Mouse (Mus musculus): ENCODE data around the gene Ccdc92.

Ccdc92 gene

DNA sequence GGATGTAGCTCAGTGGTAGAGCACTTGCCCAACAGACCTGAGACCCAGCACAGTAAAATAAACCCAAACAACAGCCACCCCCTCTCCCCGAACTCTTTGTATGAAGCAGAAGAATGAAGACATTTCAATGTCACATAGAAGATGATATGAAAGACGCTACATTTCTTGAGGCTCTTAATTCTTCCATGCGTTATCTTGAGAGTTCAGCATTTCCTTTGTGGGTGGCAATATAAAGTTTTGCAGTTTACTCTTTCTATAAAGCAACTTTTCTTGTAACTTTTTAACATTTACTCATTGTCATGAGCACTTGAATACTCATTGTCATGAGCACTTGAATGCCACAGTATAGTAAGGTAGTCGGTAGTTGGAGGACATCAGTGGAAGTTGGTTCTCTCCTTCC is 8.0 kb downstream of the Ccdc92 start:
- DNase-seq (ENCODE audit: low spot score in 2 of 2) = no peak

DNA sequence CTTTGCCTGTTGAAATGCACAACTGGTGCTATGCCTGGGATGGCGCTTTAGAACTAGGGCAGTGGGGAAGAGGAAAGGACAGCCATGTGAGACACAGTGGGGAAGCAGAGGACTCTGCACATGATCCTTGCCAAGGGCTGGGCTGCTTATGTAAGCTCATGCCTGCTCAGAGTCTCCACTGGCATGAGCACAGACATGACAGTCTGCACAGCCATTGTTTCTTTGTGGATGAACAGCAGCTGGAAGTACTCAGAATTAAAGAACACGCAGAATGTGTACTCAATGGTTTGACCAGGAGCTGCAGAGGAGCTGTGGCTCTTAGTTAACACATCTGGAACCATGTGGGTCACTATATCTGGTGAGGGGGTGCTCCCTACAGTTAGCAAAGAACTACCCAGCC is 9.1 kb downstream of the Ccdc92 start:
- DNase-seq (ENCODE audit: low spot score in 2 of 2) = no peak

DNA sequence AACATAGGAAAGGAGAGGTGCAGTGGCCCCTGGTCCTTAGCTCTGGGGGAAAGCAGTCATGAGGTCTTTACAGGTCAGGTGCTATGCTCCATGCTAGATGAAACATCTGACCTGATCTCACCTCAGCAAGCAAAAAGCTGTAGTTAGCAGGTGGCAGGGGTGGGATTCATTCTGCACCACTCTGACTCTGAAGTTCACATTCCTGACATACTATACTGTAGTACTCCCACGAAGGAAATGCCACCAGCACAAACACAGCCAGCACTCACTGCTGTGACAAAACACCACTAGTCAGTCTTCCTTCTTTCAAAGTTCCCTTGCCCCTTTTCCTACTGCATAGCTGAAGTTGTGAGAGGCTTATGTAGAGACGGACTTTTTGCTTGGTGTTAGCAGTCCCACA is 9.9 kb downstream of the Ccdc92 start:
- no peak for DNase-seq (ENCODE audit: low spot score in 2 of 2)

DNA sequence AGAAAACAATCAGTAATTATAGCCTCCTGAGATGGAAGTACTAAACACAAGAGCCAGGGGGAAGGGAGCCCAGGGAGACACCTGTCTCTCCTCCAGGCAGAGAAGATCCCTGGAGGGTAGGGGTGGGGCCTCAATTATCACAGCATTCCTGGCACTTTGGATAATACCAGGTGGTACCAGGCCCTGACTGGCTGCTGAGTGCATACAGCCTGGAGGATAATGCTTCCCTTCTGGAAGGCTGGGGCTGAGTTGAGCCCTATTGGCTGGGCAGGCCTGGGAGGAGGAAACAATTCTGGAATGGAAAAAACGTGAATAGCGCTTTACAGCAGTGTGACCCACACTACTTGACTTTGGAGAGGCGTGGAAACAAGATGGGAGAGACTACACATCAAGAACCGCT is 10.7 kb downstream of the Ccdc92 start:
- no peak for DNase-seq (ENCODE audit: low spot score in 2 of 2)

DNA sequence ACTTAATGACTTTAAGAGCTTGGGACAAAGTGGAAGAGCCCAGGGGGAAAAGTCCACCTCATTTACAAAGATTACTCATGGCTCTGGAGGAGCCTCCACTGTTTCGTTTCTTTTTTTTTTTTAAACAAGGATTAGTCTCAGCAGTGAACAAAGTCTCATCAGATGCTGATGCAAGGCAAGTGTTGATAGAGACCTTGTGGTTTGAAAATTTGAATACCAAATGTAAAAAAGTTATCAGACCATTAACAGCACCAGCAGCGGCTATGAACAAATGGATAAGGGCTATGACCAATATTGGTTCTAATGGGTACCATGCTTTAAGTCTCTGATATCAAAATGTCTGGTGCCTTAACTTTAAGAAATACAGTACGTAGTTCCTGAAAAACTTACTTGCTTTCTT is 13.2 kb downstream of the Ccdc92 start:
- DNase-seq (ENCODE audit: low spot score in 2 of 2) = no peak

DNA sequence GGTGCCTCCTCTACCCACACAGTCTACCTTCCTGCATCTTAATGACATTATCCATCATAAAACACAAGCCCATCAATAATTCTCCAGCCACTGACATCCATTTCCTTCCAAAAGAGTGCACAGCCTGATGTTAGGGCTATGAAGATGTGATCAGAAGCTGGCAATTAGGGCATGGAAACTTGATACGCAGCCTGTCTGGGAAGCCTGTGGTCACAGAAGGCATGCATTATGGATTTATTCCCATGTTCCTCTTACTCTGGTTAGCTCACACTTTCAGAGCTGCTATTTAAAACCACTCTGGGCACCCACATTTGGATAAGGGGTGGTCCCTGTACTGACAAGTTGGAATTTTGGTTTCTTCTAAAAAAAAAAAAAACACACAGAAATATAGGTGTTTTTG is 15.2 kb downstream of the Ccdc92 start:
- DNase-seq (ENCODE audit: low spot score in 2 of 2) = no peak

DNA sequence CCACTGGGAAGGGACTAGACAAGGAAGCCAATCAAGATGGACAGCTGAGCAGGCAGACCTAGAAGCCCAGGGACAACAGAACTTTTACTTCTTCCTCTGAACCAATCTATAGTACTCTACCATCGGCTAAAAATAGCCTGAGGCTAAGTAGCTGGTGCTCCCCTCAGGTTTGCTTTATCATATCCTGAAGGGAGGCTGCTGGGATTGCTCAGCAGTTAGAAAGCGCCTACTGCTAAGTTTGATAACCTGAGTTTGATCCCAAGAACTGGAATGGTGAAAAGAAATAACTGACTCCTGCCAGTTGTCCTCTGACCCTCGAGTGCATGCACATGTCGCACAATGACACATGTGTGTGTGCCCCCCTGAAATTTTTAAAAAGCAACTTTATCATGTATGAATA is 17.3 kb downstream of the Ccdc92 start:
- DNase-seq (ENCODE audit: low spot score in 2 of 2) = no peak

DNA sequence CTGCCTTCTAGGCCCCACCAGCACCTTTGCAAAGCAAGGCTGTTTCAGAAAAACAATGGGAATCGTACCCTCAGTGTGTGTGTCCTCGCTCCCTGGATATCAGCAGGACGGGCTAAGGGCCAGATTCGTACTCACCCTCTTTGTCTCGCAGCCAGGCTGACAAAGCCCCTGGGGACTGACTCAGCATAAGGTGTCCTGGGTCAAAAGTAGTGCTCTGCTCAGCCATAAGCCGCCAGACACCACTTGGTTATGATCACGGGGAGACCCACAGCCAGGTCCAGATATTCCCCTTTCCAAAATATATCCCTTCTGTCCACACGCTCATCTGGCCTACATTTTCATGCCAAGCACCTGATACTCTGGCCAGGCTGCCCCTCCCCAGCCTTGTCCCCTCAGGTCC is 18.8 kb downstream of the Ccdc92 start:
- DNase-seq (ENCODE audit: low spot score in 2 of 2) = no peak

DNA sequence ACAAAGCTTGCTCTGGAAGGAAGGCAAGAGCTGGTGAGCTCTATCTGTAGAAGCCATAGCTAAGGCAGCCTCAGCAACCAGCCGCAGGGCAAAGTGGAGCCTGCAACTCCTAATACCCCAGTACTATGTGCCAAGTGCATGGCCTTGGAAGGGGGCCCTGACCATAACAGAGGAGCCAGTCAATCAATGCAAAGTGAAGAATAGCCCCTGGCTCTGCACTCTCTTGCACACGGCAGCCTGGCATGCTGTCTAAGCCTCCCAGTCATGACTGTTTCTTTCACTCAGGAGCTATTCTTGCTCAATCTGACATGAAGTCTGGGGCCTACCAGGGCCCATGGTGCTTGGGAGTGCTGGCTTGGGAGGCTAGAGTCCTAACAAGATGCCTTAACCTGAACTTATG is 21.6 kb downstream of the Ccdc92 start:
- DNase-seq (ENCODE audit: low spot score in 2 of 2) = no peak

DNA sequence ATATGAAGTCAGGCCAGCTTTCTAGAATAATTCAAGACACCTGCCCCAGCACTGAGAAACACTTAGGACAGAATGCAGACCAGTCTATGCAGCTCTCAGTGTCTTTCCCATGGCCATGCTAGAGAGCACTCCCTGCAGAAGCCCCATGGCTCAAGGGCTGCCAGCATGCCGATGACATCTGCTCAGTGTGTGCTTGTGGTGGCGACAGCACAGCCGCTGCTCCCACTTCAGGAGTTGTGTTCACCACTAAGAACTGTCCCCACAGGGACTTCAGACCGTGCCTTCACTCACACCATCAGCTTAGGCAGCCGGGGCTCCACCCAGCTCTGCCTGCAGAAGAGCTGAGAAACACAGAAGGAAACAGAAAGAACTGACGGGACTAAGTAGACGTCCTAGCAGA is 22.0 kb downstream of the Ccdc92 start:
- DNase-seq (ENCODE audit: low spot score in 2 of 2) = no peak

DNA sequence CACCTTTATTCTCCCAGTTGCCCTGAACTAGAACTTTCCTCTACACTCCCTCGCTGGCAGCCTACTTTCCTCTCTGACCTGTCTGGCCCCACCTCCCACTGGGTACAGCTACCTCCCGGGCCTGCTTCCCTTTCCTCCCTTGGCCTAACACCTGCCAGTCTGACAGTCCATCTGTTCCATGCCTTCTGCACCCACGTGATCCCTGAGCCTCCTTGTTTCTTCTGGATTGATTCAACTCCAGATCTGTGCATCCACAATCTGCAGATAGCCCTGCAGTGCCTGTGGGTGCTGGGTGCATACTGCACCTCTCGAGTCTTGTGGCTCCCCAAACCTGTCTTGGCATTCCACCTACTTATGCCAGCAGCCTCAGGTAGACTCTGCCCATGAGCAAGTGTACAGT is 25.6 kb downstream of the Ccdc92 start:
- no peak for DNase-seq (ENCODE audit: low spot score in 2 of 2)

DNA sequence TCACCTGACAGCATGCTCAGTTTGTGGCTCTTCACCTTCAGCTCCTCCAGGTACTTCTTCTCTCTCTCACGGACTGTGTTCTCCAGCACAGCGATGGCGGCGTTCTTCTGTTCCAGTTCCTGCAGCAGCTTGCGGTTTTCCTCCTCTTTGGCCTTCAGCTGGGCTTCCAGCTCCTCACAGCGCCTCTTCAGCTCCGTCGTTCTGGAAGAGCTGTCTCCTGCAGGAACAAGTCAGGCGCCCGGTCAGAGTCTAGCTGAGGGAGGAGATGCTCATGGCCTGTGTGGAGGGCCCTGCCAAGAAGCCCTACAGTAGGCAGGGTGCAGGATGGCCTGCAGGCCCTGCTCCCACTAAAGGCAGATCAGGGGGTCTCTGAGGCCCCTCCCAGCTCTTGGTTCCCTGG is 26.1 kb downstream of the Ccdc92 start:
- no peak for DNase-seq (ENCODE audit: low spot score in 2 of 2)

DNA sequence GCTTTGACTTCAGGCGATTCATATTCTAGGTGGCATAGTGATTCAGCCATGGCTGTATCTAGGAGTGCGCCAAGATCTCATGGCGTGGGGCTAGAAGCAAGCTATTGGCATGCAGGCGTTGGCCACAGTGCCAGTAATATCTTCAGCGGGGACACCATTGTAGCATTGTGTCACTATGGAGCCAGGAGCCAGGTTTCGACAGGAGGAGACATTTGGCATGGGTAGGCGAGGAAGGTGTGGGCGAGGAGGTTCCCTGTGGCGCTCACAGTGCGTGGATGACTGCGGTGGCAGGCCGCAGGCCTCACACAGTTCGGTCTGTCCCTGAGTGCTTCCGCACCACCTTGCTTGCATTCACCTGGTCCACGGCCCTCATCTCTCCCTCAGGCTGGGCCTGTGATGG is 27.0 kb downstream of the Ccdc92 start:
- DNase-seq (ENCODE audit: low spot score in 2 of 2) = no peak

DNA sequence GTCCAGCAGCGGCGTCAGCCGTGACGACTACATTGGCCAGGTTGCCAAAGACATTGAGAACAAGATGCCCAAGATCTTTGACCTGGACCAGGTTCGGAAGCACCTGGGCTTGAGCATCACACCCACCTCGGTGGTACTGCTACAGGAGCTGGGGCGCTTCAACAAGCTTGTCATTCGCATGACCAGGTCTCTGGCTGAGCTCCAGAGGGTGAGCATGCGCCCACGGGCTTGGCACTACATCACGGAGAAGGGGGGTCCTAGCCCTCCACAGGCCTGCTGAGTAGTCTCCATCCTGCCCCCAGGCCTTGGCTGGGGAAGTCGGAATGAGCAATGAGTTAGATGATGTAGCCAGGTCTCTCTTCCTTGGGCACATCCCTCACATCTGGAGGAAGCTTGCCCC is 31.9 kb downstream of the Ccdc92 start:
- DNase-seq (ENCODE audit: low spot score in 2 of 2) = no peak

DNA sequence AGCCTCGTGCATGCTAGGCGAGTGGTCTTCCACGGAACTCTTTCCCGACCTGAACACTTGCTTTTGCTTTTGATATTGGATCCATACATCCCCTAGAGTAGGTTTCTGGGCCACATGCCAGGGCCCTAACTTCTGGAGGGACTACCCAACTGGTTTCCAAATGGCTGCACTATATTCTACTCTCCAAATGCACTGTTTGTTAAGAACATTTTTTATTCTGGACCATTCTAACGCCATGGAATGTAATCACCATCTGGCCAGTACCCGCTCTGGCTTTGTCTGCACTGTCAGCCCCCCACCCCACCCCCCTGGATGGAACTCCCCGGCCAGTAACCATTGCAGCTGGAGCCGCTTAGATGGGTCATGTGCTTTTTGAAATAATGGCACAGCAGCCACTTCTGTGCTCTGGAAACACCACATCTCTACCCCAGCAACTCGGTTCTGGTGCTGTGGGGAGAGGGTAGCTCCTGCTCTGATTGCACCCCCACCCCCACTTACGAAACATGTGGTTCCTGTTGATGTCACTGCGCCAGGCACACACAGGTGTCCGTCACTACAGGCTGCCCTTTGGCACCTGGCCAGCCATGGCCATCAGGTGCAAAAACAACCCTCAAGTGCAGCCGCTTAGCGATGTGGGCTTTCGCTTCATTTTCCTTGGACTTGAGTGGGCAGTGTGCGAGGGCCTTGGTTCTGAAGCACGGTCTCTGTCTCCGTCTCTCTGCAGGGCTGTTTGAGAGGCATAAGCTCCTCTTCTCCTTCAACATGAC is 39.9 kb downstream of the Ccdc92 start:
- DNase-seq (ENCODE audit: low spot score in 2 of 2) = no peak

DNA sequence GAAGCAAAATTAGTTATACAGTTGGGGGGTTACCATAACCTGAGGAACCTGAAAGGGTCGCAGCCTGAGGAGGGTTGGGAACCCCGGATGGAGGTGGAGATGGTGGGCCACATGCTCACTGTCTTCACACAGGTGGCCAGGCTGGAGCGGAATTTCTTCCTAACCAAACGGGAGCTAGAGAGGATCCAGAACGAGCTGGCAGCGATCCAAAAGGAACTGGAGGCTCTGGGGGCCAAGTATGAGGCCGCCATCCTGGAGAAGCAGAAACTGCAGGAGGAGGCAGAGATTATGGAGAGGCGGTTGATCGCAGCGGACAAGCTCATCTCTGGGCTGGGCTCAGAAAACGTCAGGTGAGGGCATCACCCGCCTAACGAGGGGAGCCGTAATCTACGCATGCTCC is 45.2 kb downstream of the Ccdc92 start:
- DNase-seq (ENCODE audit: low spot score in 2 of 2) = no peak

DNA sequence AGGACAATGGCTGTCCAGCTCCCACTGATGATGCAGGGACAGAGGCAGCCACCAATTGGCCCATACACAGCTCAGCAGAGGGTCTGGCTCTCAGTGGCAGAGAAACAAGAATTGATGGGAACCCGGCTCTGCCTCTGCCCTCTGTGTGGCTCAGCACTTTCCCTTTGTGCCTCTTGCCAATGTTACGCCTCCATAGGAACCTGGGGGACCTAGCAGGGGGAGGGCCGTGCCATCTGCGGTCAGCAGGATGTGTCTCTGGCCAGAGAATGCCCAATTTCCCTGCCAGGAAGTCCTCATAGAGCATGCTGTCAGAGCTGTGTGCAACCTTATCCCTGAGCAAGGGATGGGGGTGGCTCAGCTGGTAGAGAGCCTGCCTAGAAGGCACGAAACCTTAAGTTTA is 47.4 kb downstream of the Ccdc92 start:
- no peak for DNase-seq (ENCODE audit: low spot score in 2 of 2)

DNA sequence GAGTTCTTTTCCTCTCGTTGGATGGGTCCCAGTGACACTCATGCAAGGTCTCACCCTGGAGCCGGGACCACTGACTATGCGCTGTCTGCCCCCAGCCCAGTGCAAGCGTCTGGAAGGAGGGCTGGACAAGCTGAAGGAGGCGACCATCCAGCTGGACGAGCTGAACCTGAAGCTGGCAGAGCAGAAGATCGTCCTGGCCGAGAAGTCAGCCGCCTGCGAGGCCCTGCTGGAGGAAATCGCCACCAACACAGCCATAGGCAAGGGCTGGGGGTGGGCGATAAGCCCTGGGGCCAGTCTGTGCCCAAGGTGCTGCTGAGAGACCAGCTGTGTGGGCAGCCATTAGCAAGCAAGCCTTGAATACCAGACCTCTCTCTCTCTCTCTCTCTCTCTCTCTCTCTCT is 49.8 kb downstream of the Ccdc92 start:
- no peak for DNase-seq (ENCODE audit: low spot score in 2 of 2)

DNA sequence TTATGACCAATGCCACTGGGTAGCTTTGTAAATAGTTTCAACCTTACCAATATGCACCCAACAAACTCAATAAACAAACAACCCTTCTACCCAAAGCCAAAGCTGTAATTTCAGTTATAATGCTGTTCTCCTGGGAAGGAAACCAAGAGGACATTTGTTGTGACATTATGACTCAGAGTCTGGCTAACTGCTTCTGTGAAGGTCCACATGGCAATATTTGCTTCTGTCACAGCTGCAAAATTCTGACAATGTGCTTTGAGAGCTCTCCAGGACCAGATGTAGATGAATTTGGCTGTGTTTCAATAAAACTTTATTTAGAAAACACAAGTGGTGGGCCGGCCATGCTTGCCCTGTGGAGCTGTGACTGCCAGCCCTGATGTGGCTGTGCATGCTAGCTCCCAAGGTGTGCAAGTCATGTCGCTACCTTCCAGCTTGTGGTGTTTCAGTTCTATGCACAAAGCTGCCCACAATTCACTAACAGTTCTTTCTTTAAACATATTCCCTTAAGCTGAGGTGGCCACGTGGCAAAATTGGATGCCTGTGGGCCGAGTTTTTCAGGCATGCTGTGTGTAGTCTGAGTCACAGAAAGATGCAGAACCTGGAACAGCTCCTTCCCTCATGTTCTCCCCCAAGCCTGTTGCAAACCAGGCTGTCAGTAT is 52.4 kb downstream of the Ccdc92 start:
- peak; percentile 24 to 29 for DNase-seq (ENCODE audit: low spot score in 2 of 2)

DNA sequence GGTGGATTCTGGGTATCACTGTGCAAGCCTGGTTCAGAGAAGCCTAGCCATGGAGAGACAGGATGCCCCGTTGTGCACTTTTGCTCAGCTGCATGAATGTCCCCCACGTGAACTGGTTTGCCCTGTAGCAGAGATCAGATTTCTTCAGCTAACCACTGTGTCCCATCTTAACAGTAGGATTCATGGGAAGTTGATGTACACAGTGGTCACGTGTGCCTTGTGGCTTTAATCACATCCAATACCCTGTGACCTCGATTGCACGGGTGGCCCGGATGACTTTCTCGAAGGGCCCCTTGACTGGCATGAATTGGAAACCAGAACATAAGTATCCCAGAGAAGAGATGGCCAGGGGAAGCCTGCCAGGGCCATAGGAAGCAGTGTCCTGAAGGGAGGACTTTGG is 70.1 kb downstream of the Ccdc92 start:
- DNase-seq (ENCODE audit: low spot score in 2 of 2) = no peak

DNA sequence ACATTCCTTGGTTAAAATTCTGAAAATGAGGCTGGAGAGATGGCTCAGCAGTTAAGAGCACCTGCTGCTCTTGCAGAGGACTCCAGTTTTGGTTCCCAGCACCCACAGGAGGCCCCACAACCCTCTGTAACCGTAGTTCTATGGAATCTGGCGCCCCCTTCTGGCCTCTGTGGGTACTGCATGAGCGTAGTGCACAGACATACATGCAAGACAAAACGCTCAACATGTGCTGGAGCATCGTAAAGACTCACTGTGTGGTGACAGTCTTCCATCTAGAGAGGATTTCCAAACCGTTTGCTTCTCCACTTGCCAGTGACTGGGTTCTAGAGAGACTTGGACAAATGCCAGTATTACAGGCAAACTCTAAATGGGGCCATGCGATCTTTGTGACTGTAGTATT is 76.6 kb downstream of the Ccdc92 start:
- no peak for DNase-seq (ENCODE audit: low spot score in 2 of 2)
